Mouse (Mus musculus) E14TG2a.4 (cell line): ENCODE measurements around the gene Bpifa3.

ENCODE experiments used
- CTCF ChIP-seq: conservative IDR thresholded peaks from 2 replicates; pipeline ENCODE4 v1.5.1; 2014; ENCODE audit warnings: low read length
- NANOG ChIP-seq: IDR thresholded peaks from 2 replicates; pipeline ENCODE4 v1.6.1; 2014; ENCODE audit warnings: borderline replicate concordance, low read length, mixed read lengths
- POU5F1 ChIP-seq: IDR thresholded peaks from 2 replicates; pipeline ENCODE4 v1.6.1; 2014; ENCODE audit warnings: low read length, borderline replicate concordance

GRCm38 (mm10) chr2:154173313-154173712, 43.2 kb downstream of the Bpifa3 start:
- peak; percentile 26 for TF ChIP-seq CTCF
- TF ChIP-seq NANOG, result no peak
- TF ChIP-seq POU5F1, result no peak
